Mouse (Mus musculus) embryo, embryonic 9.5 days (tissue): ENCODE measurements around the gene Cct4.

Experiments used
- DNase-seq: peaks from one replicate; pipeline ENCODE4 v3.0.0-alpha.2; 2017; ENCODE audit errors: extremely low spot score

Gene Cct4

GRCm38 (mm10) chr11:22990393-22991126 lies at the start of gene Cct4:
Gene Cct4 (plus strand): TSS chr11:22990519.
- peak; percentile 95 for DNase-seq

DNA sequence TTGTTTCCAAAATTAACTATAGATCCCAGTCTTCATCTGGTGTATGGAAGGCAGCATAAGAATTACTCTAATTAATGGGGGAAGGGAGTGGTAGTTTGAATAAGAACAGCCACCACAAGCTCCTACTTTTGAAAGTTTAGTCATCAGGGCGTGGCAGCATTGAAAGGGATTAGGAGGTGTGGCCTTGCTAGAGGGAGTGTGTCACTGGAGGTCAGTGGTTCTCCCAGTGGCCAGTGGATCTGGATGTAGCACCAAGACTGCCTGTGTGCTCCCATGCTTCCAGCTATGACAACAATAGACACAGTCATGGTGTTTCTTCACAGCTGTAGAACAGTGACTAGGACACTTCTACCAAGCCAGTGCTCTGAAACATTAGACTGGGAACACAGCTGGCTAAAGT lies 41.2 kb upstream of the Cct4 start:
- no peak for DNase-seq

DNA sequence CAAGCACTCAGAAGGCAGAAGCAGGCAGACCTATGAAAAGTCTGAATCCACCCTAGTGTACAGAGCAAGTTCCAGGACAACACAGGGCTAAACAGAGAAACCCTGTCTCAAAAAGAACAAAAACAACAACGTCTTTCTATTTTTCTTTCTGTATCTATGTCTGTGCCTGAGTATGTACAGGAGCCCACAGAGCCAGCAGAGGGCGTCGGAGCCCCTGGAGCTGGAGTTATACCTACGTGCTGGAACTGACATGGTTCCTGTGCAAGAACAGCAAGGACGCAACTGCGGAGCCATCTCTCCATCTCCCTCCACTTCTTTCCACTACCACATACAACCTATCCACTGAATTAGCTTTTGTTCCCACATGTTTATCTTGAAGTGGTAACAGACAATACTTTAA lies 40.2 kb upstream of the Cct4 start:
- DNase-seq: no peak

GRCm38 (mm10) chr11:22952668-22953067 lies 37.7 kb upstream of the Cct4 start:
- no peak for DNase-seq

GRCm38 (mm10) chr11:22956346-22956745 lies 34.0 kb upstream of the Cct4 start:
- no peak for DNase-seq

GRCm38 (mm10) chr11:22956830-22957229 lies 33.5 kb upstream of the Cct4 start:
- DNase-seq: peak; percentile 17

DNA sequence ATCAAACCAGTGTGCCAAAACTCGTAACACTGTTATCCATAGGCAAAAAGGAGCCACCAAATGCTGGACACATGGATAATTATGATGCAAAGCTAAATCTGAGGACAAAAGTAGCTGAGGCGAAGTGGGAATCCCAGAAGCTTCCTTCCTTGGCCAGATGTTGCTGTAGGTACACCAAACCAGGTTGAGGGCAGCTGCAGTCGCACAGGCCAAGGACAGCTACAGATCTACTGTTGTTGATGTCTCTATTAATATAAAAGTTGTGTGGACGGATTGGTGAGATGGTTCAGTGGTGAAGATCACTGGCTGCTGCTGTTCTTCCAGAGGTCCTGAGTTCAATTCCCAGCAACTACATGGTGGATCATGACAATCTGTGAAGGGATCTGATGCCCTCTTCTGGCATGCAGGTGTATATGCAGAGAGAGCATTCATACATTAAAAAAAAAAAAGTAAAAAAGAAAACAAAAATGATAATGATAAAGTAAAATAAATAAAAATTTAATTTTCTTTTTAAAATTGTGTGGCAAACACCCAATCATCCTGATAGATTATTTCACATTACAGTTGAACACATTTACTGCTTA lies 32.4 kb upstream of the Cct4 start:
- DNase-seq: no peak

DNA sequence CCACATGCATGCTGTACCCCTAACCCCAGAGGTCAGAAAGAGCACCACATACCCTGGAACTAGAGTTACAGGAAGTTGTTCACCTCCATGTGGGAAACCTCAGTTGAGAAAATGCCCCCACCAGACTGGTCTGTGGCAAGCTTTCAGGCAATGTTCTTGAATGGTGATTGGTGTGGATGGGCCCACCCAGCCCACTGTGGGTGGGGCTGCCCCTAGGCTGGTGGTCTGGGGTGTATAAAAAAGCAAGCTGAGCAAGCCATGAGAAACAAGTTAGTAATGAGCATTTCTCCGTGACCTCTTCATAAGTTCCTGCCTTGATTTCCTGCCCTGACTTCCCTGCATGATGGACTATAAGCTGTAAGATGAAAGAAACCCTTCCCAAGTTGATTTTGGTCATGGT lies 28.2 kb upstream of the Cct4 start:
- no peak for DNase-seq

GRCm38 (mm10) chr11:22964401-22964800 lies 25.9 kb upstream of the Cct4 start:
- no peak for DNase-seq

DNA sequence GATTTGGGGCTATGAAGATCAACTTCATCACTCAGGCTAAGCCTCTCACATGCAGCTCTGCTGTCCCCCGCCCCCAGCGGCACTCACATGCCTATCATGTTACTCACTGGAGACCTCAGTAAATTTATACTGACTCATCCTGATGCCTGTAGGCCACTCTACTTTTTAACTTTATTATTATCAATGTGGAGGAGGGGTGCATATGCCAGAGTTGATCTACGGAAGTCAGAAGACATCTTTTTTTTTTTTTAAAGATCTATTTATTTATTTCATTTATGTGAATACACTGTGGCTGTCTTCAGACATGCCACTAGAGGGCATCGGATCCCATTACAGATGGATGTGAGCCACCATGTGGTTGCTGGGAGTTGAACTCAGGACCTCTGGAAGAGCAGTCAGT lies 24.8 kb upstream of the Cct4 start:
- no peak for DNase-seq

DNA sequence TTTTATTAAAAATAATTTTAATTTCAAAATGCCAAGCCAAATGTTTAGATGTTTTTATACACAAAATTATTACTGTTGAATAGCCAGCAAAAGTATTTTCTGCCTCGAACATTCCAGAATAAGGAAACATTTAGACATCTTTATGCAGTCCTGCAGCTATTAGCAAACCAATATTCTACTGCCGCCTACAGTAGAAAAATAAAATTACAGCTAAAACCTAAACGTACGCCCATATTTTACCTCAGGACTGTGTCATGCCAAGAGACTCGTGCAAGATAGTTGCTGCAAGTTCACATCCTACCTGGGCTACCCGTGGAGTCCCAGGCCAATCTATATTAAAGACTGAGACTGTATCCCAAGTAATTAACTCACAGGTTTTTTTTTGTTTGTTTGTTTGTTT lies 20.8 kb upstream of the Cct4 start:
- DNase-seq: no peak

GRCm38 (mm10) chr11:22970546-22970945 lies 19.8 kb upstream of the Cct4 start:
- DNase-seq: no peak

DNA sequence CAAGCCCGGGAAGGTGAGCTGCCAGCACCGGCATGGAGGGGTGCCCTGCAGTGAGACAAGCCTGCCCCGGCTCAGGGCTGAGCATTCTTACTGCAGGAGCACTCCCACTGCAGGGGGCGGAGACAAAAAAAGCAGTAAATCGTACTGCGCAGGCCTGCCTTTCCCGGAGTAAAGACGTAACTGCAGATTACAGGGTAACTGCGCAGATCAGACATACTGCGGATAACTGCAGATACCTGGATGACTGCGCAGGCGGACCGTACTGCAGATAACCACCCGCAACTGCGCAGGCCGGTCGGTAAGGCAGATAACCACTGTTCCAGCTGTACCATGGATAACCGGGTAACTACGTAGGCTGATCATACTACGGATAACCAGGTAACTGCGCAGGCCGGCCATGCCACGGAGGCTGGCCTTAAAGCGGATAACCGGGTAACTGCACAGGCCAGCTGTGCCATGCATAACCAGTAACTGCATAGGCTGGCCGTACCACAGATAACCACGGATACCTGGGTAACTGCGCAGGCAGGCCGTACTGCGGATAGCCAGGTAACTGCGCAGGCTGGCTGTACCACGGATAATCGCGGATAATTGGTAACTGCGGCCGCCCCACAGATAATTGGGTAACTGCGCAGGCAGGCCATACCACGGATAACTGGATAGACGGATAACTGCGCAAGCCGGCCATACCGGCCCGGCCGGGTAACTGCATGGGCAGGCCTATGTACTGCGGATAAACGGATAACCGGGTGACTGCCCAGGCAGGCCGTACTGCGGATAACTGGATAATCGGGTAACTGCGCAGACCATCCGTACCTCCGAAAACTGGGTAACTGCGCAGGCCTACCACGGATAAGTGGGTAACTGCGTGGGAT lies 18.2 kb upstream of the Cct4 start, which contains the start of gene Zrsr1:
Zrsr1 (plus strand) TSS at position 171 of the 875 bp plus-strand sequence.
- DNase-seq: peak; percentile 45

GRCm38 (mm10) chr11:22972746-22973526 lies 17.4 kb upstream of the Cct4 start:
- DNase-seq: peak; percentile 75

DNA sequence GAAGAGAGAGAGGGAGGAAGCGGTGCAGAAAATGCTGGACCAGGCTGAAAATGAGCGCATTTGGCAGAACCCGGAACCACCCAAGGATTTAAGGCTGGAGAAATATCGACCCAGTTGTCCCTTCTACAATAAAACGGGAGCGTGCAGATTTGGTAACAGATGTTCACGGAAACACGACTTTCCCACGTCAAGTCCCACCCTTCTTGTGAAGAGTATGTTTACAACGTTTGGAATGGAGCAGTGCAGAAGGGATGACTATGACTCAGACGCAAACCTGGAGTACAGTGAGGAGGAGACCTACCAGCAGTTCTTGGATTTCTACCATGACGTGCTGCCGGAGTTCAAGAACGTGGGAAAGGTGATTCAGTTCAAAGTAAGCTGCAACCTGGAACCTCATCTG lies 16.7 kb upstream of the Cct4 start:
- no peak for DNase-seq

DNA sequence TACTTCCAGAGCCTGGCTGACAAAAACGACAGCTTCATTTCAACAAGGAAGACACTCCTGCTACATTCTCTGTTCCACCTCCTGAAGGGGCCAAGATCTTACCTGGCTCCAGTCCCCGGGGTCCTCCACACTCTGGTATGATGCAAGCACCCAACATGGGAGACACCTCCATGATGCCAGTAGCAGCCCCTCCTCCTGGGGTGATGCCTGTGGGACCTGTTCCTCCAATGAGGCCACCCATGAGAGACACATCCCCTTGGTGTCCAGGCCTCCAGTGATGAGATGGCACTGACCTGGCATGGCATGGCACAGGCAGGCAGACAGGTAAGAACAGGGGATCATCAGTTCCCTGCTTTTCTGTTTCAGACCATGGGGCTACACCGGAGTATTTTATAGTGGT lies 12.1 kb upstream of the Cct4 start:
- DNase-seq: no peak

DNA sequence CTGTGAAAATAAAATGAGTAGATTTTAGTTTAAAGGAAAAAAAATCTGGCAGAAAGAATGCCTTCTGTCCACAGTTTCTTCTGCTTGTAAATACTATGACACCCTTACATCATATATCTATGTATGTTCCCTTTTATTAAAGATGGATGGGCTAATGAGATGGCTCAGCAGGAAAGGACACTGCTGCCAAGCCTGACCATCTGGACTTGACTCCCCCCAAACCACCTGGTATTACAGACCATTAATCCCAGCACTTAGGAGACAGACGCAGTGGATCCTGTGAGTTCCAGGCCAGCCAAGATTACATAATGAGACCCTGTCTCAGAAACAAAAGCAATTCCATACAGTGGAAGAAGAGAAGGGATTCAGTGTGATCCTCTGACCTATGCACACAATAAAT lies 11.6 kb upstream of the Cct4 start:
- DNase-seq: no peak

DNA sequence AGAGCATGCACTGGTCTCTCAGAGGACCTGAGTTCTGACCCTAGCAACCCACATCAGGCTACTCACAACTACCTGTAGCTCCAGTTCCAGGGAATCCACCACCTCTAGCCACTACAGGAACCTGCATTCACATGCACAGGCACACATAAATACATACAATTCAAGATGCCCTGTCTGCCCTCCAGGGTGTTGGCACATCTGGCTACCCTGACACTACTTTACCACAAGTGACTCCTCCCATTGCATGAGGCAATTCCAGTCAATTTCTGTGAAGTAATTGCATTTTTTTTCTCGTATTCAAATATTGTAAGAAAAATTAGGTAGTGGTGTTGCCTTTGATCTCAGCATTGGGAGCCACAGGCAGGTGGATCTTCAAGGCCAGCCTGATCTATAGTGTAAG lies 11.1 kb upstream of the Cct4 start:
- no peak for DNase-seq

DNA sequence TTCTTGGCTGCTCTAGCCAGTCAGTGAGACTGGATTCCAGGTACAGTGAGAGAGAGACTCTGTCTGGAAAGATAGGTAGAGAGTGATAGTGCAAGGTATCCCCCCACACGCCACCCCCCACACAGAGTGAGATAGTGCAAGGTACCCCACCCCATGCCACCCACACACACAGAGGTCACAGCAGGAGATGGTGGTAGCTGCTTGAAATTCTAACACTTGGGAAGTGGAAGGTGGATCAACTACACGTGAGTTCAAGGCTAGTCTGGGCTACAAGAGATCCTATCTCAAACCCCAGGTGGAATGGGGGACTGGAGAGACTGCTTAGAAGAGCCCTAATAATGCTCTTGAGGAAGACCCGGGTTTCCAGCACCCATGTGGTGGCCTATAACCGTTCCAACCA lies 9.3 kb upstream of the Cct4 start:
- DNase-seq: no peak

DNA sequence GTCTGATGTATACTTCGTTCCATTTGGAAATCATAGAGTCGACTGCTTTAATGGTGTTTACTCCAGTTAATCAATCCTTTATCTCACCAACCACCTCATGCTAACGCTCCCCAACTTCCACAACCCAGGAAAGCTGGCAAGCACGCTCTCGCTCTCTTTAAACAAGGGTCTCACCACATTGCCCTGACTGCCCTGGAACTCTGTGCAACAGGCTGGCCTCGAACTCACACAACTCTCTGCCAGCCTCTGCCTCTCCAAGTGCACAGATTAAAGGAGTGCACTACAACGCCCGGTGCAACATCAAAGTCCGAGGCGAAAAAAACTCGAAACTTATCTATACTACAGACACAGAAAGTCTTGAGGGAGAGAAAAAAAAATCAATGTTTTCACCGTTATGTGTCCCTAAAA lies 8.8 kb upstream of the Cct4 start:
- no peak for DNase-seq

GRCm38 (mm10) chr11:22981984-22982757 lies 8.1 kb upstream of the Cct4 start, which contains the start of the genes Gm28048 and Commd1:
Gene Gm28048 (minus strand): TSS chr11:22982090.
Gene Commd1 (minus strand): TSS chr11:22982382.
- peak; percentile 95 for DNase-seq
